Mouse (Mus musculus): ENCODE results near the gene Ist1.

DNA sequence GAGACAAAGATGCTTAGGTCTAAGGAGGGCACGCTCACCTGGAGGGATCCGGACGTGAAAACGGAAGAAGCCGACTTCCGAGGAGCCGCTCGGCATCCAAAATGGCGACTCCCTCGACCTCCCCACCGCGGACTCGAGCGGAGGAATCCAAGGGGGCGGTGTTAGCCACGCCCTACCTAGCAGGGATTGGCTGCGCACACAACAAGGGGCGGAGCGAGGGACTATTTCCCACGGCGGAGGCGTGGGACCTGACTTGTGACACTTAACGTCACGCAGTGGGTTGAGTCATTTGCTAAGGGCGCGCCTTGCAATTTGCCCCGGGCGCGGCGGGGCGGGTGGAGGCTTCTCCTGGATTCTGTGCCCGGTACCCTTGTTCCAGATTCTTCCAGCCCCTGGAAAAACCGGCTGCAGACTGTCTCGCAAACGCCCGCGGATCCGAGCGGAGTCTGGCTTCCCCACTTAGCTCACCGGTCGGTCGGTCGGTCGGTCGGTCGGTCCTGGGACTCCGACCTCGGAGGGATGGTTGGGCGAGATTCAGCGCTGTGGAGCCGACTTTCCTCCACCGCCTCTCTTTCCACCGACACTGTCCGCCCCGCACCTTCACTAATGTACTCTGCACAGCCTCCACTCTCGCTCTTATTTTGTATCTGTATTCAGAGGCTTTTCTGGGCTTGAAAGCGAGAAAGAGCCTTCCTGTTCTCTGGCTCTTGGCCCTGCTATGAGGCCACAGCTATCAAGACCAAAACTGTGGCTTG is at the start of gene Ist1:
- no peak for TF ChIP-seq CTCF (IDR thresholded peaks at IDR 0.05; ENCODE audit: borderline replicate concordance, extremely low read depth, insufficient read depth, insufficient read length)
- peak; percentile 76; the same call in 1 of the 2 replicates for TF ChIP-seq POLR2A (IDR thresholded peaks at IDR 0.05; ENCODE audit: borderline replicate concordance, extremely low read depth, insufficient read depth, insufficient read length, poor library complexity, severe bottlenecking)
